Mouse (Mus musculus) MEL (cell line): ENCODE results near the gene Rprd2.

Experiments used
- CTCF ChIP-seq, 3 experiments: IDR thresholded peaks in 2 of 3; conservative IDR thresholded peaks in 1 of 3; 2 replicates each; pipeline ENCODE4 v1.5.1; 2011 to 2012; ENCODE audit warnings: low read length in 3 of 3, low read depth in 2 of 3, mild to moderate bottlenecking in 2 of 3, improper control_type of control experiment in 1 of 3, inconsistent platforms in 1 of 3, mixed read lengths in 1 of 3, moderate library complexity in 1 of 3; ENCODE audit not compliant: control insufficient read depth in 1 of 3, insufficient read depth in 1 of 3, poor library complexity in 1 of 3, severe bottlenecking in 1 of 3
- EP300 ChIP-seq, 2 experiments: IDR thresholded peaks; 2 replicates each; pipeline ENCODE4 v1.6.1; 2011; ENCODE audit warnings: improper control_type of control experiment in 2 of 2, low read length in 2 of 2, low read depth in 1 of 2, mild to moderate bottlenecking in 1 of 2
- JUND ChIP-seq: IDR thresholded peaks from 2 replicates; pipeline ENCODE4 v1.6.1; 2011; ENCODE audit warnings: low read depth, mild to moderate bottlenecking, improper control_type of control experiment, low read length
- MAX ChIP-seq: IDR thresholded peaks from 2 replicates; pipeline ENCODE4 v1.6.1; 2011; ENCODE audit warnings: low read length, improper control_type of control experiment
- POLR2A ChIP-seq, 2 experiments: IDR thresholded peaks; 2 replicates each; pipeline ENCODE4 v1.6.1; 2011 to 2012; ENCODE audit warnings: low read length in 2 of 2, mild to moderate bottlenecking in 2 of 2, control low read depth in 1 of 2, improper control_type of control experiment in 1 of 2, low read depth in 1 of 2, moderate library complexity in 1 of 2; ENCODE audit not compliant: control insufficient read depth in 1 of 2, insufficient read depth in 1 of 2, poor library complexity in 1 of 2
- RAD21 ChIP-seq: IDR thresholded peaks from 2 replicates; pipeline ENCODE4 v1.6.1; 2011; ENCODE audit warnings: mild to moderate bottlenecking, low read depth, low read length, improper control_type of control experiment
- TAL1 ChIP-seq: IDR thresholded peaks from 2 replicates; pipeline ENCODE4 v1.6.1; 2012; ENCODE audit warnings: mild to moderate bottlenecking, inconsistent platforms, low read length, moderate library complexity, mixed read lengths
- ZC3H11A ChIP-seq: IDR thresholded peaks from 2 replicates; pipeline ENCODE4 v1.6.1; 2012; ENCODE audit warnings: low read depth, mild to moderate bottlenecking, inconsistent platforms, low read length, improper control_type of control experiment

GRCm38 (mm10) chr3:95842503-95843214, 24.0 kb upstream of the Rprd2 start:
- no peak for TF ChIP-seq EP300 (IDR thresholded peaks at IDR 0.05; ENCODE audit: low read depth in 1 of 2, low read length in 2 of 2)
- TF ChIP-seq MAX: no peak
- peak; percentile 15 for TF ChIP-seq RAD21
- no peak for TF ChIP-seq ZC3H11A
- no peak for TF ChIP-seq POLR2A (IDR thresholded peaks at IDR 0.05; ENCODE audit: control insufficient read depth in 1 of 2, insufficient read depth in 1 of 2, low read depth in 1 of 2, low read length in 2 of 2, poor library complexity in 1 of 2)
- peak; percentile 18 to 38 (median 21); a peak in 3 of 6 replicates for TF ChIP-seq CTCF (IDR thresholded peaks at IDR 0.05 in 2 of 3, conservative IDR thresholded peaks at IDR 0.05 in 1 of 3; ENCODE audit: control insufficient read depth in 1 of 3, insufficient read depth in 1 of 3, low read depth in 2 of 3, low read length in 3 of 3, poor library complexity in 1 of 3, severe bottlenecking in 1 of 3)
- TF ChIP-seq TAL1: no peak
- no peak for TF ChIP-seq JUND
